Mouse (Mus musculus): ENCODE measurements at regions not wholly inside any gene's neighbourhood (a gene's known extent, or its start where the extent isn't known, plus 50 kb on each side); places are given as distances from the start of the nearest gene placed in this dataset.

DNA sequence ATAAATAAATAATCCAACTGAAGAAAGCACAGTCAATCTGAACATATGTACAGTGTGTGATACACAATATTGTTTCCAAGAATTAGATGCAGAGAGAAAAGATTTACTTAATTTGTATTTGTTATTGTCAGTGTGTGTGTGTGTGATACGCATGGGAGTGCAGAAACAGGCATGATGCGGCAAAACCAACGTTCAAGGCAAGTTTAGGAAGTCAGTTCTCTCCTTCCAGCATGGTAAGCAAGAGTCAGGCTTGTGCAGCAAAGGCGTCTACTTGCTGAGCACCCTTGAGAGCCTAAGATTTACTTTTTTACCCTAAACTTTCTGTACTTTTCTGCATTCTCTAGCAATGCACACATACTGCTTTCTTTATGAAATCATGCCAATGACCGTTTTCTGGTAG lies 102.7 kb upstream of the Sstr4 start:
- DNase-seq, result no peak

DNA sequence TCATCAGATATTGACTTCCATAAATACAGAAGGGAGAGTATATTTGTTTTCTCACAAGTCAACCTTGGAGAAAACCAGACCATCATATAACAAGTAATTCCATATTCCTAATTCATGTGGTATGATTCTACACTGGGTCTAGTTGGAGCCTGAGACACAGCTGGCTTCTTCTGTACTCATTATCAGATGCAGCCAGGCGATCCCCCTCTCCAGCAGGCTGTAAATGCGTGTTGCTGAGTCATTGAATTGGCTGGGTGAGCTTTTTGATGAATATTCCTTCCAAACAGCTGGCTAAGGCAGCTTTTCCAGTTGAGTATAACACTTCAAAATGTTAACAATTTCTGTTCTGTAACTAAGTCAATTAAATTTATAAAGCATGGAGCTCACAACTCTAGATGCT lies 102.2 kb upstream of the Sstr4 start:
- peak; percentile 12 for DNase-seq

DNA sequence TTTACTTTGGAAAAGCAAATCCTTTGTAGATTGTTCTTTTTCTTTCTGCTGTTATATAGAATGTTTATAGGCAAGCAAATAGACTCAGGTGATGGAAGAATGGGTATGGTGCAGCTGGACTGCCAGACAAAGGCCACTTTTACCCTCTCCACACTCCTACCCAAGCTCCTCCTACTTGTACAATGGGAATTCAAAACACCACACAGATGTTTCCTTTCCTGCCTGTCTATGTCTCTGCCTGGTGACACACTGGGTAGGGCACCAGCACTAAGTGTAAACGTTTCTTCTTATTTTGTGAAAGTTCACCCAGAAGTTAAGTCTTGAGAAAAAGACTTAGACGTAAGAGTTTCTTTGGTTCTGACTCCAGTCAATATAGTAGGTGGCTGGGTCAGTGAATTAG lies 94.3 kb upstream of the Sstr4 start:
- no peak for DNase-seq

DNA sequence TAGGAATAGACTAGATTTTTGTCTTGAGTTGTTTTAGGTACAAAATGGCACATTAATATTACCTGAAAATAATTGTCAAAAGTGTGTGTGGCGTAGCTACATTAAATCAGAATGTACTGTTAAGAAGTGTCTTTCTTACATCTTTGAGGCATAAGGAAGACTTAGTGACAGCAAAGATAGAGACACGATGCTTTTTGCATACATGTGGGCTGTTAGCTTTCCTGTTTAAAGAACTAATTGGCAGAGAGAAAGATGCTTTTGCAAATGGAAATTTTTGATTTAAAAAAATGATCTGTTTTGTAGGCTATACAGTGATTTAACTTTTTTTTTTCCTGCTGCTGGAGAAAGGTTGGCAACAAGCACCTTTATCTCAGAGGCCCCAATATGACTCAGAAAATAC lies 82.9 kb upstream of the Sstr4 start:
- DNase-seq, result no peak

DNA sequence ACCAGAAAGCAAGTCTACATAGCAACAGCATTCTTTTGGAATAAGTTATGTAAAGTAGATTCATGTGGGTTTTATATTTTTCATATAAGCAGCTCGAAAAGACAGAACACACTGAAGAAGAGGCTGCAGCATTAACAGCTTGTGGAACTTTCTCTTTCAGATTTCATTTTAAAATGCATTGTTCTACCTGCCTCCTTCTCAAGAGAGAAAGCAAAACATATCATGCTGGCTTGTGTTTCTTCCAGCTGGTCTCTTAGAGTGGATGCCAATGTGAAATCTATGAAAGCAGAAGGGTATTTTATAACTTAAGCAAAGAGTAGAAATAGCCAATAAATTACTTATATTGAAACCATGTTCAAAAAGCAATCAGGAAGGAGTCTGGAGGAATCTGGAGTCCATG lies 74.2 kb upstream of the Sstr4 start:
- DNase-seq, result no peak

DNA sequence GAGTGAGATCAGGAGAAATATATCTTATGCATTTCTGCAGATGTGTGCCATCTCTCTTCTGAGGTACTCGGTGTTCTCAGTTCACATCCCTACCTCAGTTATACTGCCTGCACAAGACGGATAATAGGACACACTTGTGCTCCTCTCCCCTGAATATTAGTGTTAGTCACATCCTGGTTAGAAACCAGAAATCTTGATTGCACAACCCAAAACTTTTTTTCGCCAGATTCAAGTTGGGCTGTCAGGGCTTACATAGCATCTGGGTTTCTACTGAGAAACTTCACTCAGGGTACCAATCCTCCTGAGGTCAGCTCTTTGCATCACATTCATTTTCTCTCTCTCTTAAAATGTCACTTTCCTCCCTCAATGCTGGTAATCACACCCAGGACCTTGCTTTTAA lies 69.8 kb upstream of the Sstr4 start:
- no peak for DNase-seq

DNA sequence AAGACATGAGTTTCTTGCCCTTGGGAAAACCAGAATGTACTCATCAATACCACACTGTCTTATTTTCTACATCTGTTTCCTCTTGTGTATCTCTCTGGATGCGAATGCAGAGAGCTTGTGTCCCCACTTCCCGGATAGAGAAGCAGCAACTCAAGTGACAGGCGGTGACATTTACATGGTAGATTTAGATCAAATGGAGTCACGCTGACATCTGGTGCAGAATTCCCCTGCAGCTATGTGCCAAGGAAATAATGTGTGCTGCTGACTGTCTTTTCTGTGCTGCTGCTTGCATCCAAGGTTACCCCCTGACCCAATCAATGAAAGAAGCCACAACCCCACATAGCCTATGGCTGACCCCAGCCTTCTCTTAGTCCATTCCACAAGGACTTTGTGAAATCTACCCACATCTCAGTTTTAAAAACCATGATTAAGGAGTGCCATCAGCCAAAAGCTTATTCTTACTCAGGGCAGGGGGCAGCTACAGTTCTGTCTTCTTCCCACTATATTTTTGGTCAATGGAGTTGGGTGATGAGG lies 69.2 kb upstream of the Sstr4 start:
- DNase-seq, result no peak

DNA sequence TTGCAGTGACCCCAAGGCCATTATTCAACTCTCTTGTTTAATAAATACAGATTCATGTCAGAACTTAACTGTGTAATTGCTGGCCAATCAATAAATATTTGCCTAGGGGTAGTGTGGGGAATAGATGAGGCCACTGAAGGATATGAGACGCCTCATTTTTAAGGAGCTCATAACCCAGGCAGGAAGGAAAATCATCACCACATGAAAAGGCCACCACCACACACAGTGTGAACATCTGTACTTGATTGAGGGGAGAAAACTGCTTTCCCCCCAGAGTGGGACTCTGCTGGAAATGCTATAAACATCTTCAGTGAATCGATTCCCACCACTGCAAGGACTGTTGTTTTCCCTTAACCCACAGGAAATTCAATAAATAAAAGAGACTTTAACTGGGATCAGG lies 68.7 kb upstream of the Sstr4 start:
- no peak for DNase-seq

DNA sequence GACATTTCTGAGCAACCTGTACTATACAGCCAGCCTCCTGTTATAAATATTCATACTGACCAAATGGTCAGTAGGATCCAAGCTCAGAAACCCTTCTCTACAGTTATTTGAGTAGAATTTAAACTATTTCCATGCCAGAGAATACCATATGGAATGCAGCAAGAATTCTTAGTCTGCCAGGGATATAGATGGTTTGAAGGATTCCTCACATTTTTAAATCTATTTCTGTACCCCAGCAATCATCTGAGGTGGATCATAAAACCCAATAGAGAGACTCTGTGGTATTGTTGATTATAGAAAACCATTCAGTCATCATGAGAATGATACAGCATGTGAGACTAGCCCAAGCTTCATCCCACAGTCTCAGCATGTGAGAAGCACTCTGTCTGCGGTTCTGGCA lies 67.6 kb upstream of the Sstr4 start:
- no peak for DNase-seq

DNA sequence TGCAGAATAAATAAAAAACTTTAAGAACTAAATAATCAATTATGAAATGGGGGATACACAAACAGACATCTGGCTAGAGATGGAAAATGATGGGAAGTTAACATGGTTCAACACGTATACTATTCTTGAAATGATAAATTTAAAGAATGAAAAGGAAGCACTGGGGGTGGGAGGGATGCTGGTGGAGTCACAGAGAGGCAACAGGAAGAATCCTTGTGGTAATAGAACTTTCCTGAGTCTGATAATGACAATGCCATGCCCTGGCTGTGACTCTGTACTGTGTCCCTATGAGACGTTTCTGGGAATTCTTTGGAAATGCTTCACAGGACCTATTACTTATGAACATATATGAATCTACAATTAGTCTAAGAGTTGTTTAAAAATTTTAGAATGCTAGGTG lies 64.8 kb upstream of the Sstr4 start:
- no peak for DNase-seq

DNA sequence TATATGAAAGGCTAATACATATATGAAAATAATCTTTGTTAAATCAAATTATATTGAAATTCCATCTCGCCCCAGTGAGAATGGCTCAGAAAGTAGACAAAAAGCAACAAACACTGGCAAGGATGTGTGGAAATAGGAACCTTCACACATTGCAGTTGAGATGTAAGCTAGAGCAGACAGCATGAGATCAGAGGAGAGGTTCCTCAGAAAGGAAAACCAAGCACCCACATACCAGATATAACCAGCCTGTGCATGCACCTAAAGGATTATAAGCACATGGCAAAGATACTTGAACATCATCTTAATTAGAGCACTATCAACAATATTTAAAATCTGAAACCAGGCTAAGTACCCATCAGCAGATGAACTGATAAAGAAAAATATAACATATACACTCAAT lies 60.6 kb upstream of the Sstr4 start:
- no peak for DNase-seq

DNA sequence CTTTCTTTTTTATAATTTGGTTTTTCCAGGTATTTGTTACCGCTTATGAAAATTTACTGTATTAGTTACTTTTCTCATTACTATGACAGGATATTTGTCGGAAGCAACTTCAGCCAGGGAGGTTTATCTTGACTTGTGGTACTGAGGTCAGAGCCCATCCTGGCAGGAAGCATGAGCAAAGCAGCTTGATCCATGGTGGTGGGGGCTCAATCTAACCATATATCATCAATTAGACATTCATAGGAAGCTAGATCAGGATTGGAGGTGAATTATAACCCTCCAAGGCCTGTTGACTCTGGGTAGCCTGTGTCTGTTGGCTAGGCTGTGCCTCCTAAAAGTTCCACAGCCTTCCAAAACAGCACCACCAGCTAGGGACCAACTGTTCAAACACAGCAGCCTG lies 58.5 kb upstream of the Sstr4 start:
- DNase-seq, result no peak

DNA sequence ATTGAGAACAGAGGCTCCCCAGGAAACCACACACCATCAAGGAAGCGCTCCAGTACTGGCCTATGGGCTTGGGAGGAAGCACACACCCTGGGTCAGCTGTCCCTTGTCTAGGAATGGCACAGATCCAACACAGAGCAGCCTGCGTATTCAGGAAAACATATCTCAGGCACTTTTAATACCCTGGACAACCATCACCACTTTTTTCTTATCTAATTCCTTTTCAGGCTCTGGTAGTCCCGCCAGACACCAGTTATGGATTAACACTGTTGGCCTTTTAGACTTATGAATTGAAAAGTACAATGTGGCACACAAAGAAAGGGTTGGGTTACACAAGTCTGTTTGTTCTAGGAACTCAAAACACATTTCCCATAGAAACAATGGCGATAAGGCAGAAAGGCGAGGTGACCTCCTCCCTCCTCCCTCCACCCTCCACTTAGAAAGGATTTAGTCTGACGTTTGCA lies 56.8 kb upstream of the Sstr4 start:
- DNase-seq, result no peak

DNA sequence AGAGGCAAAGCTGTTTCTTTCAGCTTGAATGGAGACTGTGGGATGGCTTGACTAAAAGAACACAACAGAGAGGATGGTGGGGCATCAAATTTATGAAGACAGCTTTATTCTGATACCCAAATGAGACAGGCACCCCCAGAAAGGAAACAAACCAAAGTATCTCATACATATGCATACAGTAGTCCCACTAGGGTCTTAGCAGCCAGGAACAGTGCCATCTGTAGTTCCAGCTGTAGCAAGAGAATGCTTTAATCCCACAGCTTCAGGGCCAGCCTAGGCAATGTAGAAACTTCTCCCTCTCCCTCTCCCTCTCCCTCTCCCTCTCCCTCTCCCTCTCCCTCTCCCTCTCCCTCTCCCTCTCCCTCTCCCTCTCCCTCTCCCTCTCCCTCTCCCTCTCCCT lies 56.2 kb upstream of the Sstr4 start:
- DNase-seq, result no peak

DNA sequence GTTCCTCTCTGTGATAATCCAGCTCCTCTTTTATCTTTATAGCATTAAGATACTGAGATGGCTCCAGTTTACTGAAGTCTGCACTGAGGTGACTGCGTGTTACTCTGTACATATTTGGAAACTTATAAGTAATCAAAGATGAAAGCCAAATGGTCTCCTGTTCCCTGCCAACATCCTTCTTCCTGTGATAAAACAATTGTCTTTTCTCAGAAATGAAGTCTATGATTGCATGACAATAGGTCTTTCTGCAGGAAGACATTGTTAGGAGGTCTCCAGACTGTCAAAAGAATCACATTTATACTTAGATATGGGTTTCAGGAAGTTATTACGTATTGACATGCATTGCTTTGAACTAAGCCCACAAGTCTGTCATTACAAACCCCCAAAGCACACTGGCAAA lies 51.0 kb upstream of the Sstr4 start:
- no peak for DNase-seq
